Mouse (Mus musculus): Measurements from ENCODE around the gene Plekha4. TPM values are rescaled to one million over a fixed set of nuclear protein-coding genes. Genes with fewer than 3 reads are reported as not detected.

The Plekha4 gene
- polyA plus RNA-seq, 1 experiment from 2014 or later = 0.51 TPM

- Histone ChIP-seq H3K9ac (replicated peaks) (no peak overlapping the region), H3K27me3 (ENCODE audit: insufficient read depth, low read length) (no peaks in the 10 kb centered on the region)
- DNase-seq = no peak
Measured at GRCm38 (mm10) chr7:45489578-45489977, 36.6 kb upstream of the Plekha4 start.

GRCm38 (mm10) chr7:45490822-45491221 is 35.3 kb upstream of the Plekha4 start:
- peak; percentile 40 for ATAC-seq
- DNase-seq = peak; percentile 41
- Histone ChIP-seq H3K9me3 (ENCODE audit: low read length) (no peaks in the 10 kb centered on the region), H3K27ac (ENCODE audit: low read depth) (peak overlapping the region; percentile 87), H3K36me3 (replicated peaks; ENCODE audit: insufficient read depth, low read length) (peaks cover 34% of the 10 kb centered on the region), H3K27me3 (ENCODE audit: insufficient read depth, low read length) (no peaks in the 10 kb centered on the region), H3K4me2 (ENCODE audit: low read depth, low read length) (peak overlapping the region; percentile 42), H3K4me3 (ENCODE audit: low read depth, low read length) (no peak overlapping the region), H3K4me1 (ENCODE audit: insufficient read depth) (peaks cover 42% of the 10 kb centered on the region), H3K9ac (replicated peaks) (no peak overlapping the region)
- TF ChIP-seq CTCF (IDR thresholded peaks at IDR 0.05; ENCODE audit: low read depth) (0 out of 2 replicates have a peak, but pooled peaks have one; percentile 6), EP300 (IDR thresholded peaks at IDR 0.05; ENCODE audit: low read depth) (no peak)
- WGBS (ENCODE audit: insufficient replicate concordance) = 45% methylated on average over 9 of the region's 9 CpGs

More at GRCm38 (mm10) chr7:45489578-45489977, 36.6 kb upstream of the Plekha4 start:
- no peaks in the 10 kb centered on the region for H3K9me3 ChIP-seq (ENCODE audit: low read length)
- 67% methylated on average over 7 of the region's 7 CpGs for WGBS (ENCODE audit: insufficient replicate concordance)
- H3K36me3 ChIP-seq (replicated peaks; ENCODE audit: insufficient read depth, low read length) = peaks cover 22% of the 10 kb centered on the region
- no peak for TF ChIP-seq EP300 (IDR thresholded peaks at IDR 0.05; ENCODE audit: low read depth)
- TF ChIP-seq CTCF (IDR thresholded peaks at IDR 0.05; ENCODE audit: low read depth) = no peak
- no peak for ATAC-seq
- peaks cover 42% of the 10 kb centered on the region for H3K4me1 ChIP-seq (ENCODE audit: insufficient read depth)
- no peak overlapping the region for H3K4me2 ChIP-seq (ENCODE audit: low read depth, low read length)
- H3K27ac ChIP-seq (ENCODE audit: low read depth) = peak overlapping the region; percentile 87; the same call in 1 of the 2 replicates
- H3K4me3 ChIP-seq (ENCODE audit: low read depth, low read length) = no peak overlapping the region

DNA sequence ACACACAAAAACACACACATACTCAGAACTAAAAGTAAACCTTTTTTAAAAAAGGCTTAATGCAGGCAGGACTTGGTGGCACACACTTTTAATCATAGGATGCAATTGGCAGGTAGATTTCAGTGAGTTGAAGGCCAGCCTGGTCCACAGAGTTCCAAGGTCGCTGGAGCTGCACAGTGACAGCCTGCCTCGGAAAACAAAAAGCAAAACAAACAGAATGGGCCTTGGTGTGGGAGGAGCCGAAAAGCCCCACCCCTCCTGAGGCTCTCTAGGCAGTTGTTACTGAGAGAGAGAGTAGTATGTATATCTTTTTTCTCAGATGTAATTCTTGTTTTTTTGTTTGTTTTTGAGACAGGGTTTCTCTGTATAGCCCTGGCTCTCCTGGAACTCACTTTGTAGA is 34.9 kb upstream of the Plekha4 start:
- Histone ChIP-seq H3K27ac (ENCODE audit: low read depth) (peak overlapping the region; percentile 87), H3K4me3 (ENCODE audit: low read depth, low read length) (no peak overlapping the region), H3K4me2 (ENCODE audit: low read depth, low read length) (peak overlapping the region; percentile 42), H3K4me1 (ENCODE audit: insufficient read depth) (peaks cover 39% of the 10 kb centered on the region), H3K9me3 (ENCODE audit: low read length) (no peaks in the 10 kb centered on the region), H3K9ac (replicated peaks) (no peak overlapping the region), H3K27me3 (ENCODE audit: insufficient read depth, low read length) (no peaks in the 10 kb centered on the region), H3K36me3 (replicated peaks; ENCODE audit: insufficient read depth, low read length) (peaks cover 37% of the 10 kb centered on the region)
- TF ChIP-seq EP300 (IDR thresholded peaks at IDR 0.05; ENCODE audit: low read depth) (no peak), CTCF (IDR thresholded peaks at IDR 0.05; ENCODE audit: low read depth) (no peak)
- WGBS (ENCODE audit: insufficient replicate concordance) = 13% methylated on average over 3 of the region's 3 CpGs
- peak; percentile 66 for DNase-seq
- ATAC-seq = peak; percentile 80

- Histone ChIP-seq H3K36me3 (replicated peaks; ENCODE audit: insufficient read depth, low read length) (peaks cover 44% of the 10 kb centered on the region), H3K4me1 (ENCODE audit: insufficient read depth) (peaks cover 34% of the 10 kb centered on the region), H3K27me3 (ENCODE audit: insufficient read depth, low read length) (no peaks in the 10 kb centered on the region), H3K9ac (replicated peaks) (no peak overlapping the region), H3K9me3 (ENCODE audit: low read length) (no peaks in the 10 kb centered on the region), H3K4me3 (ENCODE audit: low read depth, low read length) (no peak overlapping the region), H3K27ac (ENCODE audit: low read depth) (peak overlapping the region; percentile 87; the same call in 1 of the 2 replicates), H3K4me2 (ENCODE audit: low read depth, low read length) (no peak overlapping the region)
- TF ChIP-seq EP300 (IDR thresholded peaks at IDR 0.05; ENCODE audit: low read depth) (no peak), CTCF (IDR thresholded peaks at IDR 0.05; ENCODE audit: low read depth) (no peak)
- ATAC-seq = no peak
- DNase-seq = no peak
- WGBS (ENCODE audit: insufficient replicate concordance) = 90% methylated on average over 8 of the region's 8 CpGs
Measured at GRCm38 (mm10) chr7:45492225-45492844, 33.8 kb upstream of the Plekha4 start.

DNA sequence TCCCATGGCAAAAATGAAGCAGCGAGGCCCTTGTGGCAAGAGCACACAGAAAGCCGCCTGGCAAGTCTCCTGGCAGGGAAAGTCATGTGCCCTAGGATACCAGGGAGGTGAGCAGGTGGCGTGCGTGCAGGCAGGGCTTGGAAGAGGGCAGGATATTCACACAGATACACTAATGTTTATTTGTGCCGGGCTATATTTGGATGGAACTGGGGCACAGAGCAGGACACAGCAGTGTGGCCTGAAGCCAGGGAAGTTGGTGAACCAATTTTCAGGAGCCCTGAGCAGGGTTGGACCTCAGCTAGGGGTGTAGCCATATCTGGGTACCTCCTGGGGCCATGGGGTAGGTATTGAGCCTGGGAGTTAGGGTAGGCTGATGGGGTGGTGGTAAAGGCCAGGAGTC is 33.2 kb upstream of the Plekha4 start:
- Histone ChIP-seq H3K4me3 (ENCODE audit: low read depth, low read length) (no peak overlapping the region), H3K36me3 (replicated peaks; ENCODE audit: insufficient read depth, low read length) (peaks cover 50% of the 10 kb centered on the region), H3K27me3 (ENCODE audit: insufficient read depth, low read length) (no peaks in the 10 kb centered on the region), H3K27ac (ENCODE audit: low read depth) (peak overlapping the region; percentile 58; the same call in 1 of the 2 replicates), H3K4me2 (ENCODE audit: low read depth, low read length) (no peak overlapping the region), H3K9ac (replicated peaks) (no peak overlapping the region), H3K9me3 (ENCODE audit: low read length) (no peaks in the 10 kb centered on the region), H3K4me1 (ENCODE audit: insufficient read depth) (peaks cover 31% of the 10 kb centered on the region)
- no peak for TF ChIP-seq EP300 (IDR thresholded peaks at IDR 0.05; ENCODE audit: low read depth)
- TF ChIP-seq CTCF (IDR thresholded peaks at IDR 0.05; ENCODE audit: low read depth) = no peak
- ATAC-seq (peak; percentile 66), DNase-seq (no peak)
- 88% methylated on average over 5 of the region's 5 CpGs for WGBS (ENCODE audit: insufficient replicate concordance)

GRCm38 (mm10) chr7:45494548-45494947 is 31.6 kb upstream of the Plekha4 start:
- DNase-seq (no peak), ATAC-seq (no peak)
- Histone ChIP-seq H3K27me3 (ENCODE audit: insufficient read depth, low read length) (no peaks in the 10 kb centered on the region), H3K4me3 (ENCODE audit: low read depth, low read length) (no peak overlapping the region), H3K4me1 (ENCODE audit: insufficient read depth) (peaks cover 19% of the 10 kb centered on the region), H3K9ac (replicated peaks) (no peak overlapping the region), H3K27ac (ENCODE audit: low read depth) (no peak overlapping the region), H3K4me2 (ENCODE audit: low read depth, low read length) (no peak overlapping the region), H3K36me3 (replicated peaks; ENCODE audit: insufficient read depth, low read length) (peaks cover 66% of the 10 kb centered on the region), H3K9me3 (ENCODE audit: low read length) (no peaks in the 10 kb centered on the region)
- no peak for TF ChIP-seq EP300 (IDR thresholded peaks at IDR 0.05; ENCODE audit: low read depth)
- no peak for TF ChIP-seq CTCF (IDR thresholded peaks at IDR 0.05; ENCODE audit: low read depth)
- WGBS (ENCODE audit: insufficient replicate concordance) = 83% methylated on average over 9 of the region's 9 CpGs

Data from liver, postnatal 0 days (tissue).